Mouse (Mus musculus): ENCODE measurements around the gene Xpr1.

DNA sequence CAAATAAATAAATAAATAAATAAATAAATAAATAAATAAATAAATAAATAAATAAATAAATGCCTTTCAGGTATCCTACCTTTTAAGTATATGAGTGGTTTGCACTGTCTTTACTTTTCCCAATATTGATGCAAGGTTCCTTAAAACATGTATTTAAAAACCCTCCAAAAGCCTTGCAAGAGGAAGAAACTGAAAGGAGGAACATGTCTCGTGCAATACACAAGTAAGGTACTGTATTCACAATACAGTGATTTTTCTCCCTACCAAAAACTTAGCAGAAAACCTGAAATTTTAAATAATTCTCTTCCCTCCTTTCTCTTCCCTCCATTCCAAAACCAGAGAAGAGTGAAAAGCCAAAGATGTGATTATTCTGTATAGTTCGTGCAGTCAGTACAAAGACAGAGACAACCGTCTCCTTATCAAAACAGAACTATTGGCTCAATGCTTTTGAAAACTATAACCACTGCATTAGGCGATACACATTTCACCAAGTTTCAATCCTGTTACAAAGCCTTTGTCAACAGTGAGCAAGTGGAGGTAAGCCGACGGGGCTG, 991 bp downstream of the Xpr1 start:
- TF ChIP-seq POLR2A (IDR thresholded peaks at IDR 0.05; ENCODE audit: low read depth, low read length) (no peak), CTCF (IDR thresholded peaks at IDR 0.05; ENCODE audit: extremely low read depth, insufficient read length, insufficient replicate concordance, low read depth, low read length) (no peak)

Data from small intestine, adult 2 months (tissue).